Mouse (Mus musculus) limb, embryonic 15.5 days (tissue): Measurements from ENCODE around the gene Mri1. TPM values are rescaled to one million over a fixed set of nuclear protein-coding genes. Genes with fewer than 3 reads are reported as not detected.

ENCODE experiments used
- ATAC-seq: fragments of 200-750 bp; cut with Nextera tagmentation; 2 replicates; pipeline ENCODE4 v1.8.0; 2017; ENCODE audit warnings: low read depth, moderate TSS enrichment; ENCODE audit not compliant: insufficient number of reproducible peaks, low FRiP score, low TSS enrichment
- H3K27ac ChIP-seq: fragments of 300-500 bp; sonication (generic); 2 replicates; pipeline ENCODE4 v1.5.1; 2015; ENCODE audit warnings: moderate library complexity, mild to moderate bottlenecking, inconsistent platforms
- H3K27me3 ChIP-seq: fragments of 300-500 bp; sonication (generic); 2 replicates; pipeline ENCODE4 v1.6.1; 2015; ENCODE audit warnings: inconsistent platforms
- H3K36me3 ChIP-seq: fragments of 300-500 bp; sonication (generic); 2 replicates; pipeline ENCODE4 v1.6.1; 2015; ENCODE audit warnings: inconsistent platforms
- H3K4me1 ChIP-seq: fragments of 300-500 bp; sonication (generic); 2 replicates; pipeline ENCODE4 v1.6.1; 2015; ENCODE audit warnings: inconsistent platforms
- H3K4me2 ChIP-seq: fragments of 300-500 bp; sonication (generic); 2 replicates; pipeline ENCODE4 v1.6.1; 2015; ENCODE audit warnings: mild to moderate bottlenecking, inconsistent platforms
- H3K4me3 ChIP-seq: fragments of 300-500 bp; sonication (generic); 2 replicates; pipeline ENCODE4 v1.5.1; 2015; ENCODE audit warnings: mild to moderate bottlenecking, inconsistent platforms
- H3K9ac ChIP-seq: fragments of 300-500 bp; sonication (generic); 2 replicates; pipeline ENCODE4 v1.6.1; 2015; ENCODE audit warnings: inconsistent platforms
- H3K9me3 ChIP-seq: fragments of 300-500 bp; sonication (generic); 2 replicates; pipeline ENCODE4 v1.6.1; 2016; ENCODE audit warnings: inconsistent platforms
- WGBS: fragments of 180-500 bp; shearing (Covaris S2); methylation state at CpG from one replicate; pipeline ENCODE4 v1.1.7; 2015; 5-methylcytosine and 5-hydroxymethylcytosine counted together
- polyA plus RNA-seq: library from polyadenylated mRNA; unstranded; fragments of >200 nt; fragmentation: Nextera tagmentation; extraction: Ambion mirVana; gene quantifications from 2 replicates; pipeline ENCODE4 v1.2.1, GENCODE M21; 2015

Gene Mri1
- polyA plus RNA-seq, 1 experiment from 2014 or later = 62.0 TPM

- no peak for ATAC-seq
- H3K4me3 ChIP-seq = no peak overlapping the region
- H3K36me3 ChIP-seq = peaks cover 90% of the 10 kb centered on the region
- H3K27ac ChIP-seq = peak overlapping the region; percentile 4; the same call in 1 of the 2 replicates
- WGBS = 59% methylated on average over 34 of the region's 34 CpGs
- no peaks in the 10 kb centered on the region for H3K27me3 ChIP-seq
- no peak overlapping the region for H3K9ac ChIP-seq
- peaks cover 41% of the 10 kb centered on the region for H3K4me1 ChIP-seq
- H3K4me2 ChIP-seq = no peak overlapping the region
- no peaks in the 10 kb centered on the region for H3K9me3 ChIP-seq
These were observed 46.8 kb downstream of the Mri1 start for GRCm38 (mm10) chr8:84210167-84210791.

- Histone ChIP-seq H3K4me1 (peaks cover 49% of the 10 kb centered on the region), H3K27ac (peak overlapping the region; percentile 78), H3K4me3 (no peak overlapping the region), H3K36me3 (peaks cover 80% of the 10 kb centered on the region), H3K27me3 (no peaks in the 10 kb centered on the region), H3K4me2 (no peak overlapping the region), H3K9ac (no peak overlapping the region), H3K9me3 (no peaks in the 10 kb centered on the region)
- no peak for ATAC-seq
- WGBS = 54% methylated on average over 17 of the region's 17 CpGs
These were observed 48.4 kb downstream of the Mri1 start for GRCm38 (mm10) chr8:84208381-84209380.

GRCm38 (mm10) chr8:84207811-84208210 is 49.3 kb downstream of the Mri1 start:
- H3K9me3 ChIP-seq = no peaks in the 10 kb centered on the region
- no peaks in the 10 kb centered on the region for H3K27me3 ChIP-seq
- ATAC-seq = no peak
- no peak overlapping the region for H3K9ac ChIP-seq
- peaks cover 58% of the 10 kb centered on the region for H3K4me1 ChIP-seq
- H3K36me3 ChIP-seq = peaks cover 71% of the 10 kb centered on the region
- no peak overlapping the region for H3K4me2 ChIP-seq
- H3K27ac ChIP-seq = peak overlapping the region; percentile 78
- 46% methylated on average over 7 of the region's 7 CpGs for WGBS
- H3K4me3 ChIP-seq = no peak overlapping the region

GRCm38 (mm10) chr8:84206666-84207065 is 50.5 kb downstream of the Mri1 start:
- H3K4me2 ChIP-seq = no peak overlapping the region
- no peak for ATAC-seq
- peak overlapping the region; percentile 78; the same call in 1 of the 2 replicates for H3K27ac ChIP-seq
- H3K4me3 ChIP-seq = no peak overlapping the region
- no peaks in the 10 kb centered on the region for H3K27me3 ChIP-seq
- H3K9me3 ChIP-seq = no peaks in the 10 kb centered on the region
- 88% methylated on average over 3 of the region's 3 CpGs for WGBS
- peaks cover 69% of the 10 kb centered on the region for H3K4me1 ChIP-seq
- H3K36me3 ChIP-seq = peaks cover 60% of the 10 kb centered on the region
- no peak overlapping the region for H3K9ac ChIP-seq

GRCm38 (mm10) chr8:84205073-84205472 is 52.1 kb downstream of the Mri1 start:
- Histone ChIP-seq H3K9me3 (no peaks in the 10 kb centered on the region), H3K27ac (no peak overlapping the region), H3K4me3 (no peak overlapping the region), H3K9ac (no peak overlapping the region), H3K4me2 (no peak overlapping the region), H3K27me3 (no peaks in the 10 kb centered on the region), H3K4me1 (peaks cover 77% of the 10 kb centered on the region), H3K36me3 (peaks cover 45% of the 10 kb centered on the region)
- no peak for ATAC-seq
- WGBS = 92% methylated on average over 5 of the region's 5 CpGs

- ATAC-seq = no peak
- Histone ChIP-seq H3K4me1 (peaks cover 78% of the 10 kb centered on the region), H3K36me3 (peaks cover 36% of the 10 kb centered on the region), H3K9me3 (no peaks in the 10 kb centered on the region), H3K4me3 (peak overlapping the region; percentile 76), H3K27me3 (no peaks in the 10 kb centered on the region), H3K4me2 (peak overlapping the region; percentile 93), H3K27ac (peak overlapping the region; percentile 99), H3K9ac (peak overlapping the region; percentile 87)
- 49% methylated on average over 13 of the region's 13 CpGs for WGBS
These were observed 53.0 kb downstream of the Mri1 start for GRCm38 (mm10) chr8:84203975-84204772.

GRCm38 (mm10) chr8:84202938-84203917 is 53.9 kb downstream of the Mri1 start:
- 6% methylated on average over 34 of the region's 34 CpGs for WGBS
- Histone ChIP-seq H3K9me3 (no peaks in the 10 kb centered on the region), H3K4me1 (peaks cover 78% of the 10 kb centered on the region), H3K27ac (peak overlapping the region; percentile 99), H3K4me2 (peak overlapping the region; percentile 93), H3K9ac (peak overlapping the region; percentile 87), H3K36me3 (peaks cover 27% of the 10 kb centered on the region), H3K27me3 (no peaks in the 10 kb centered on the region), H3K4me3 (peak overlapping the region; percentile 76)
- ATAC-seq = peak; percentile 69

GRCm38 (mm10) chr8:84202466-84202865 is 54.7 kb downstream of the Mri1 start:
- H3K9me3 ChIP-seq = no peaks in the 10 kb centered on the region
- ATAC-seq = no peak
- peaks cover 78% of the 10 kb centered on the region for H3K4me1 ChIP-seq
- peak overlapping the region; percentile 99 for H3K27ac ChIP-seq
- H3K4me3 ChIP-seq = peak overlapping the region; percentile 76
- H3K27me3 ChIP-seq = no peaks in the 10 kb centered on the region
- WGBS = 66% methylated on average over 9 of the region's 9 CpGs
- peak overlapping the region; percentile 93 for H3K4me2 ChIP-seq
- H3K9ac ChIP-seq = peak overlapping the region; percentile 87
- peaks cover 22% of the 10 kb centered on the region for H3K36me3 ChIP-seq

GRCm38 (mm10) chr8:84201545-84202245 is 55.4 kb downstream of the Mri1 start:
- Histone ChIP-seq H3K4me1 (peaks cover 72% of the 10 kb centered on the region), H3K27ac (peak overlapping the region; percentile 99), H3K4me3 (peak overlapping the region; percentile 76), H3K9me3 (no peaks in the 10 kb centered on the region), H3K36me3 (peaks cover 16% of the 10 kb centered on the region), H3K4me2 (peak overlapping the region; percentile 93), H3K9ac (peak overlapping the region; percentile 87), H3K27me3 (no peaks in the 10 kb centered on the region)
- ATAC-seq = no peak
- 40% methylated on average over 15 of the region's 15 CpGs for WGBS
